Mouse (Mus musculus) embryonic stem cell, embryonic (primary cell): ENCODE results near the gene Eci2.
"Not testable (repeated sequence)": the region's sequence is repeated elsewhere in the genome, so short reads cannot be mapped to it uniquely, and the experiment has no call there.

Experiments used
- CTCF ChIA-PET, 4 experiments: fragments of 300-600 bp in 2 of 4; fragments of 350-600 bp in 2 of 4; sonication (Branson Sonifier 250); formaldehyde crosslinking; loops; one replicate each; lab custom pipeline; 2022; ENCODE audit warnings: inconsistent platforms in 2 of 4; lab: Charles Lee
- POLR2A ChIA-PET, 4 experiments: fragments of 300-600 bp in 2 of 4; fragments of 350-600 bp in 2 of 4; sonication (Branson Sonifier 250); formaldehyde crosslinking; loops; one replicate each; lab custom pipeline; 2022; ENCODE audit warnings: antibody characterized with exemption in 4 of 4, inconsistent platforms in 1 of 4; lab: Charles Lee

Gene Eci2

DNA sequence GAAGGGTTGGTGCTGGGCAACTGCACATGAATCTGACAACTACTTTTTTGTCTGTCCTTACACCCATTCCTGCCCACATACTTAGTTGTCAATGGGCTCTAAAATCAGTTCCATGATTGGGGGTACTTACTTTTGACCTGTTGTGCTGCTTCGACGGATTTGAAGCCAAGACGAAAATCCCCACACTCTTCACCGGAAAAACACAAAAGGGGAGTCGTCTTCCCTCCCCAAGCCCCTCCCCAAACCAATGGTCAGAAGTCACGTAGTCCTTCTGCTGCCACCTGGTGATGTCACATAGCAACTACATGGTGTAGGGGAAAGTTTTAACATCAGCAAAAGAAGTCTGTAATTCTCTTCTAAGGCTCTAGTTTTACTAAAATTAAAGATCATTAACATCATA lies at the start of gene Eci2:
Eci2 (minus strand) TSS at position 218 of the 400 bp plus-strand sequence.
- CTCF ChIA-PET, result no interaction called here

GRCm38 (mm10) chr13:35074862-35075261 lies 48.0 kb upstream of the Eci2 start:
- ChIA-PET CTCF (no interaction called here), POLR2A (interaction anchor here in 1 of 4 experiments (0.5 kb wide), 1 partner anchor 14 kb away, joined by 12 read pairs; no protein-coding TSS in a partner anchor)

More for the DNA sequence above, at the start of gene Eci2:
- POLR2A ChIA-PET, result no interaction called here

DNA sequence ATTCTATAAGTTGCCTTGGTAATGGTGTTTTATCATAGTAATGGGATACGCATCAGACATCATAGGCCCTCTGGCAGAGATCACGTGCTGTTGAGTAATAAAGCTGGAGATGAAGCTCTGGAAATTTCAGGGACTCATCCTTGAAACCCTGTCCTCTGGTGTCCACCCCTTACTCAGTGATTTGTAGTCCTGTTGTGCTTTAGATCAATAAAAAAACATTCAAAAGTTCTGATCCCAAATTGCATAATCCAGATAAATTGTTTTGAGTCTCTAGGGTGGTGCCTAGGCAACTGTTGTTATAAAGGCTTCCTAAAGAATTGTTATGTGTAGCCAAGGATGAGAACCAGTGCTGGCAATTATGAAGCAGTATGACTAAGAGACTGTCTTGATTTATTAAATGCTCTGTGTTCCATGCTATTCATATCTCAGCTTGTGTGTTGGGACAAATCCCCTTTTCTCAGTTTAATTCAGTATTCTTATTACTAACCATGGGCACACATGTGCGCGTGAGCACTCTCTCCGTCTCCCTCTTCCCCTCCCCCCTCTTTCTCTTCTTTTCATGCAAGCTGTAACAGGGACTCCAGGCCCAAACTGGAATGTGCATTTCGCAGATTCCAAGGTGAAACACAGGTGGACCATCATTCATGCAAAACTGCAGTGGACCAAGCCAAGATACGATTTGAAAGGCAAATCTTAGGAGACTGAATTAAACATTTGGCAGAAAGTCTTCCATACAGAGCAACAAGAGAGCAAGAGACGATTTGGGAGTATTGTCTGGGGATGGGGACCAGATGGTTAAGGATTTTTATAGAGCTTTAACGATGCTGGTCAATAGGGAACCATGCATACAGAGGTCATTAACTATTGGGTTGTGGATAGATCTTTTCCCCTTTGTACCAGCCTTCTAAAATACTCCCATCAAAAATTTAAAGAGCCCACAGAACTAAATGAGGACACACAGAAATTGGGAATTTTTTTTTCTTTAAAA lies 43.9 kb upstream of the Eci2 start:
- POLR2A ChIA-PET, result no interaction called here
- CTCF ChIA-PET, result no interaction called here

GRCm38 (mm10) chr13:35067084-35067483 lies 40.2 kb upstream of the Eci2 start:
- ChIA-PET CTCF (no interaction called here), POLR2A (interaction anchor here in 1 of 4 experiments (0.9 kb wide), 1 partner anchor 673 kb away, joined by 3 read pairs; no protein-coding TSS in a partner anchor)

DNA sequence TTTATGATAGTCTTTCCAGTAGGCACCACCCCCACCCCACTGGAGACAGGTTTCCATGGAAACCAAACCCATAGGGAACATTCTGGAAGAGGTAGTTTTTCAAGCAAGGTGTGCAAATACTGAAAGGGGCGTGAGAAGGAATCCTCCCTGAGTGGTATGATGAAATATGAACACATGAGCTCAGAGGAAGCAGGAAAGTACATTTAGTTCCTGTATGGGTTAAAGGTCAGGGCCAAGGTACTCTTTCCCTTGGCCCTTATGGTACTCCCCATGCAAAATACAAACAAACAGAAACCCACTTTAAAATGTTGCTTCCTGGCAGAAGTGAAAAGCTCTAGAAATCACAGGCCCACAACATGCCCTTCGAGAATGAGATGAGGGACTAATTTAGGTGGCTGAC lies 39.1 kb upstream of the Eci2 start:
- ChIA-PET CTCF (no interaction called here), POLR2A (no interaction called here)

GRCm38 (mm10) chr13:35064381-35064780 lies 37.5 kb upstream of the Eci2 start:
- POLR2A ChIA-PET, result no interaction called here

GRCm38 (mm10) chr13:35058145-35058544 lies 31.2 kb upstream of the Eci2 start:
- POLR2A ChIA-PET, result interaction anchor here in 1 of 4 experiments (0.5 kb wide), 1 partner anchor 387 kb away, joined by 3 read pairs; no protein-coding TSS in a partner anchor
- CTCF ChIA-PET, result interaction anchor here in 1 of 4 experiments (0.6 kb wide), 1 partner anchor 61 kb away, joined by 3 read pairs; no protein-coding TSS in a partner anchor

More at GRCm38 (mm10) chr13:35064381-35064780, 37.5 kb upstream of the Eci2 start:
- CTCF ChIA-PET, result no interaction called here

DNA sequence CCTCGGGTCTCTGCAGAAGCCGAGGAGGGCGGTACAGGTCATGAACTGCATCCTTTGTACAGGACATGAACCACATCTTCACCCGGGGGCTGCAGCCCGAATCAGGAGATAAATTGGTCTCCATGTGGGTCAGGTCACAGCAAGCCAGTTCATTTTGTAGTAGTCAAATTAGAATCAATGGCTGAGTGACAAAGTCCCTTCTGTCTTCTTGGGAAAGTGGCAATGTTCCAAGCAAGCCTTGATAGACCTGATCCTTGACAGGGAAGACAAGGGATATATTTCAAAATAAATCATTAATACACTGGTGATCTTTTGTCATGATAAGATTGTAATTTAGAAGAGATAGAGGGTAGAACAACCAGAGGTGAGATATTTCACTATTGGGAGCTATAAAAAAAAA lies 9.6 kb upstream of the Eci2 start:
- CTCF ChIA-PET, result interaction anchor here in 1 of 4 experiments (1.2 kb wide), 1 partner anchor 83 kb away, joined by 4 read pairs; no protein-coding TSS in a partner anchor
- POLR2A ChIA-PET, result interaction anchor here in 1 of 4 experiments (0.5 kb wide), 1 partner anchor 1081 kb away, joined by 3 read pairs; no protein-coding TSS in a partner anchor

DNA sequence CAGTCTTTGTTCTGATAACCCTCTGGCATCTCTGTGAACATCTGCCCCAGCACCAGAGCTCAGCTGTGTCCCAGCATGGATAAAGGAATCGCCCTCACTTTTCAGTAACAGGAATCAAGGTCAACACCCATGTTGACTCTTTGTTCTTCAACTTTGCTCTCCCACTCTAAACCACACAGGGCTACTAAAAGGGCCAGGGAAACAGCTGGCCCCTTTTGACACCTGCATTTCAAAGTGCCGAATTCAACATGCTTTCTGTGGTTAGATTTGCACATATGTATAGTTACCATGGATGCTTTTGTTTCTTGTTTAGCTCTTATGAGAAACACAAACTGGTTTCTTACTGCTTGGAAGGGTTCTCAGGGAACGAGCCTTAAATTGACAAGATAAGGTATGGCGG lies 8.8 kb upstream of the Eci2 start:
- ChIA-PET CTCF (interaction anchor here in 1 of 4 experiments (1.3 kb wide), 1 partner anchor 84 kb away, joined by 3 read pairs; no protein-coding TSS in a partner anchor), POLR2A (no interaction called here)

DNA sequence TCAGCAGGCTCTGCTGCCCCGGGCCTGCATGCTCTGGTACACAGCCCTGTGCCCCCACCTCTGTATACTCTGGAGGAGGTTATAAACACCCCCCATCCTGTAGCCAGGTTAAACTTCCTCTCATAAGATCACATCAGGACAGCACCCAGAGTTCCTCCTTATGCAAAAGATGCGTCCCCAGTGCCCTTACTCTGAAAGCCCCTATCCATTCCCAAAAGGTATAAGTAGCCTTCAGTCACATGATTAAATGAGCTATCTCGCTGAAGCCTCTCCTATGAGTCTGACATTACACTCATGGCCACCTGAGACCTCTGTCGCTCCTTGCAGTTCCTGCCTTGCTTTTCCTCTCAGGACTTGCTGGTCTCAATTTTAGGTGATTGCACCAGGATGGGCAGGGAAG lies 6.7 kb upstream of the Eci2 start:
- ChIA-PET CTCF (interaction anchor here in 1 of 4 experiments (0.7 kb wide), 1 partner anchor 63 kb away, joined by 3 read pairs; no protein-coding TSS in a partner anchor), POLR2A (interaction anchor here in 1 of 4 experiments (0.6 to 0.7 kb wide), 2 partner anchors 86 to 313 kb away, joined by 3 read pairs; no protein-coding TSS in a partner anchor)

- ChIA-PET POLR2A (interaction anchor here in 3 of 4 experiments (0.5 to 0.7 kb wide), 3 partner anchors 38 to 1086 kb away, joined by 4 to 7 read pairs (median 7); no protein-coding TSS in a partner anchor), CTCF (interaction anchor here in 1 of 4 experiments (1.2 to 1.5 kb wide), 2 partner anchors 88 to 217 kb away, joined by 3 to 5 read pairs; no protein-coding TSS in a partner anchor)
Observed at GRCm38 (mm10) chr13:35031684-35032082, 4.8 kb upstream of the Eci2 start.

GRCm38 (mm10) chr13:35030979-35031683 lies 4.2 kb upstream of the Eci2 start:
- ChIA-PET CTCF (interaction anchor here in 2 of 4 experiments (0.6 to 1.5 kb wide), 3 partner anchors 88 to 217 kb away, joined by 3 to 5 read pairs (median 5); no protein-coding TSS in a partner anchor), POLR2A (interaction anchor here in 3 of 4 experiments (0.5 to 1.2 kb wide), 4 partner anchors 37 to 1087 kb away, joined by 3 to 7 read pairs (median 6); no protein-coding TSS in a partner anchor)

DNA sequence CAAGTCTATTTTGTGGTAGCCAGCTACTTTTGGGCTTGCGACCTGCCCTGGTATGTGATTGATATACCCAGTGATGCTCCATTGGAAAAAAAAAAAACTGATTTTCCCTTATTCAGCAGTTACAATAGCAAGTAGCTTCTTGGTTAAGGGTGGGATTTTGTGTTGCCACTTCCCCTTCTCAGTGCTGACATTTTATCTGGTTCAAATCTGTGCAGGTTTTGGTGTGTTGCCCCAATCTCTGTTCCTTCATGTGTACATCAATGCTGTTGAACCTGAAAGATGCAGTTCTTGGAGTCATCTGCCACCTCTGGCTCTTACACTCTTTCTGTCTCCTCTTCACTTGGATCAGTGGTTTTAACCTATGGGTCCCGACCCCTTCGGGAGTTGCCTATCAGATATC lies 1.5 kb upstream of the Eci2 start:
- POLR2A ChIA-PET, result interaction anchor here in 1 of 4 experiments (0.6 kb wide), 1 partner anchor 34 kb away, joined by 4 read pairs; no protein-coding TSS in a partner anchor
- CTCF ChIA-PET, result no interaction called here

DNA sequence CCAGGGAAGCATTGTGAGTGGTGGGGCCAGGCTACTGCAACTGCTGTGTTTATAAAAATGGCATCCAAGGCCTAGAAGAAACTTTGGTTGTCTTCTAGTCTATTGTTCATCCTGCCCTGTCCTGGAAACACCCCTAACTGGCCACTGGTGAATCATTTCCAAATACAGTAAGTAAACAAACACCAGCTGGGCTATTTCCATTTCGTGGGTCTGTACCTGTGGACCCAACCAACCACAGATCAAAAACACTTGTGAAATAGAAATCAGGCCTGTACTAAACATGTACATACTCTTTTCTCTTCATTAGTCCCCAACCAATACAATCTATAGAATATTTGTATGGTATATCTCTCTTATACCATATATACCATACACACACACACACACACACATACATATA lies 3.5 kb downstream of the Eci2 start:
- POLR2A ChIA-PET, CTCF ChIA-PET: not testable (repeated sequence)

DNA sequence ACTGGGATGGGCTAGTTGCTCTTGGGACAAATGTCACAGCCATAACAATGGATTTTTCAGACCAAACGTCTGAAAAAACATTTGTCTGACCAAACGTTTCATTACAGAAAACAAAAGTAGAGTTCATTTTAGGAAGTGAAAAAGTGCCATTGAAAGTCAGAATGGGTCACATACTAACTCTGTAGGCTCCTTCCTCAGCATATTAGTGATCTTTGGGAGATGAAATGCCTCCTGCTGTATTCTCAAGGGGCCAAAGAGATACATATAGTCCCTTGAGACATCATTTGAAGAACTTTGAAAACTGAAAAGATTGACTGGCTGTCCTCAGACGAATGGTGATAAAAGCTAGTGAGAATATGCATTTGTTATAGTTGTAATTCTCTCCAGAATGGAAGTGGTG lies 6.5 kb downstream of the Eci2 start:
- ChIA-PET POLR2A (no interaction called here), CTCF (no interaction called here)

DNA sequence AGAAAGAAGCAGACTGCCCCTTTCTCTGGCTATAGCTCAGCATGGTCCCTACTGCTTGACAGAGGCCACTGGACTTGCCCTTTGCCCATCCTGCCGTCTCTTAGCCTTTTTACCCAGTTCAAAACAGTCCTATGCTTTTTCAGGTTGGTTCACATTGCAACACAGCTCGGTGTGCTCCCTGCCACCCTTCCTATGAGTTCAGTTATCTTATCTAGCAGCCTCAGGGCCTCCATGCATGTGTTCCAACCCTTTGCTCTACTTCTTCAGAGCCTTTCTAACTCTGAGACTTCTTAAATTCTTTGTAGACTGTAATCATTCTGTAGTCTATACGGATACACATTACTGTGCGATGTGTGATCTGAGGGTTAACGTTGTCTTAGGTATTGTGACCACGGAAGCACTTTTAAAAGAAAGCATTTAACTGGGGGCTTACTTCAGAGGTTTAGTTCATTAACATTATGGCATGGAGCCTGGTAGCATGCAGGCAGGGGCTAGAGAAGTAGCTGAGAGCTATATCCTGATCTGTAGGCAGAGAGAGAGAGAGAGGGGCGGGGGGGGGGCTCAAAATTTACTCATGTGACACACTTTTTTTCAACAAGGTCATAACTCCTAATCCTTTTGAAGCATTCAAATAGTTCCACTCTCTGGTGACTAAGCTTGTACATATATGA lies 7.9 kb downstream of the Eci2 start:
- POLR2A ChIA-PET, result interaction anchor here in 1 of 4 experiments (1.3 kb wide), 1 partner anchor 25 kb away, joined by 3 read pairs; no protein-coding TSS in a partner anchor

GRCm38 (mm10) chr13:35017392-35017791 lies 9.5 kb downstream of the Eci2 start:
- ChIA-PET CTCF (no interaction called here), POLR2A (interaction anchor here in 1 of 4 experiments (1.3 kb wide), 1 partner anchor 24 kb away, joined by 3 read pairs; no protein-coding TSS in a partner anchor)

More for the DNA sequence above, 7.9 kb downstream of the Eci2 start:
- CTCF ChIA-PET, result interaction anchor here in 1 of 4 experiments (0.6 kb wide), 1 partner anchor 60 kb away, joined by 3 read pairs; no protein-coding TSS in a partner anchor

GRCm38 (mm10) chr13:35016067-35016466 lies 10.8 kb downstream of the Eci2 start:
- ChIA-PET POLR2A (no interaction called here), CTCF (no interaction called here)
